Mouse (Mus musculus) heart, embryonic 15.5 days (tissue): Measurements from ENCODE around the gene Clrn2. TPM values are rescaled to one million over a fixed set of nuclear protein-coding genes. Genes with fewer than 3 reads are reported as not detected.
"Not testable (repeated sequence)": the region's sequence is repeated elsewhere in the genome, so short reads cannot be mapped to it uniquely, and the experiment has no call there.

Source experiments
- ATAC-seq: fragments of 200-750 bp; cut with Nextera tagmentation; replicated peaks from 2 replicates; pipeline ENCODE4 v1.8.0; 2017; ENCODE audit warnings: low read depth, moderate TSS enrichment; ENCODE audit not compliant: insufficient number of reproducible peaks, insufficient read depth, low FRiP score
- H3K27ac ChIP-seq: fragments of 300-500 bp; sonication (generic); 2 replicates; pipeline ENCODE4 v1.5.1; 2015; ENCODE audit warnings: mild to moderate bottlenecking, inconsistent platforms
- H3K27me3 ChIP-seq: fragments of 300-500 bp; sonication (generic); 2 replicates; pipeline ENCODE4 v1.6.1; 2015; ENCODE audit warnings: inconsistent platforms
- H3K36me3 ChIP-seq: fragments of 300-500 bp; sonication (generic); 2 replicates; pipeline ENCODE4 v1.6.1; 2015; ENCODE audit warnings: mild to moderate bottlenecking, inconsistent platforms
- H3K4me1 ChIP-seq: fragments of 300-500 bp; sonication (generic); replicated peaks from 2 replicates; pipeline ENCODE4 v1.6.1; 2015; ENCODE audit warnings: inconsistent platforms
- H3K4me2 ChIP-seq: fragments of 300-500 bp; sonication (generic); 2 replicates; pipeline ENCODE4 v1.6.1; 2015; ENCODE audit warnings: inconsistent platforms, mild to moderate bottlenecking, moderate library complexity
- H3K4me3 ChIP-seq: fragments of 300-500 bp; sonication (generic); 2 replicates; pipeline ENCODE4 v1.5.1; 2015; ENCODE audit warnings: mild to moderate bottlenecking, inconsistent platforms
- H3K9ac ChIP-seq: fragments of 300-500 bp; sonication (generic); 2 replicates; pipeline ENCODE4 v1.6.1; 2015; ENCODE audit warnings: mild to moderate bottlenecking, inconsistent platforms
- H3K9me3 ChIP-seq: fragments of 300-500 bp; sonication (generic); replicated peaks from 2 replicates; pipeline ENCODE4 v1.6.1; 2016; ENCODE audit warnings: inconsistent platforms
- WGBS: fragments of 180-500 bp; shearing (Covaris S2); methylation state at CpG from one replicate; pipeline ENCODE4 v1.1.7; 2015; ENCODE audit warnings: mixed read lengths; 5-methylcytosine and 5-hydroxymethylcytosine counted together
- polyA plus RNA-seq: library from polyadenylated mRNA; unstranded; fragments of >200 nt; fragmentation: Nextera tagmentation; extraction: Ambion mirVana; gene quantifications from 2 replicates; pipeline ENCODE4 v1.2.1, GENCODE M21; 2015

The Clrn2 gene
- polyA plus RNA-seq: not detected in 2 replicates

DNA sequence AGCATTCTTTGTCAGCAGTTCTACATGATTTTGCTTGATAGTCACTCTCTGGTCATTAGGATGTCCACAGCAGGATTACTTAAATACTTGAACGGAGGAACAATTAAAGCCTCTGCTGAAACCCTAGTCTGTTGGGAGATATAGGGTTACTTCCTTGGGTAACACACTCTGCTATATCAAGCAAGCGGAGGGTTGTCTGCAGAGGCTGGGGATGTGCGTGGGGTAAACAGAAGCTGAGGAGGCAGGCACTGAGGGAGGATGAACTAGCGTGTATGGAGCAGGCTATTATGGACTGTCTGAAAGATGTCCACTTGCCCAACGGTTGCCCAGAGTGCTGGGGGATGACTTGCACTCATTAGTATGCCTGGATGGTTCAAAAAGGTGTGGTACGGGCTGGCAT, at the start of gene Clrn2:
Gene Clrn2, plus strand, starts transcription at position 301 of the 400 bp plus-strand sequence.
- no peak within 1 kb of the TSS for H3K9ac ChIP-seq
- no peak within 1 kb of the TSS for H3K4me2 ChIP-seq
- no peak within 1 kb of the TSS for H3K4me3 ChIP-seq
- no peak within 1 kb of the TSS for H3K27ac ChIP-seq
- no peaks in the 10 kb centered on the region for H3K36me3 ChIP-seq
- no peak for ATAC-seq
- H3K9me3 ChIP-seq: no peaks in the 10 kb centered on the region
- WGBS: 63% methylated on average over 6 of the region's 6 CpGs
- H3K4me1 ChIP-seq: peaks cover 14% of the 10 kb centered on the region
- no peaks in the 10 kb centered on the region for H3K27me3 ChIP-seq

DNA sequence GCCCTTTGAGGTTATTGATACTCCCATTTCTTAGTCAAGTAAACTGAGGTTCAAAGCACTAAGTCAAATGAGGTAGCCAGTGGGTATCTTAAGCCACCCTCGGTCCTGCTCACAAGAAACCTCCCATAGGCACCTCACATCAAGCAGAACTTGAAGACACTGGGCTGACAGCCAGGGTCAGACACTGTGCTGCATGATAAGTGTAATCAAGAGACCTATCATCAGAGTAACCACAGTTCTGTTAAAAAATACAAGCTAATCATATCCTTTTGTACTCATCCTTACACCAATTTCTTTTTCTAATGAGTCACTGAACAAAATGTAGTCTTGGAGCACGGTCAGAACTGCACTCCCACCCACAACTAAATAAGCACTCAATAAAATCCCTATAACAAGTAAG, 47.4 kb upstream of the Clrn2 start:
- H3K9me3 ChIP-seq: no peaks in the 10 kb centered on the region
- no peak for ATAC-seq
- no peak overlapping the region for H3K9ac ChIP-seq
- H3K4me2 ChIP-seq: no peak overlapping the region
- no peaks in the 10 kb centered on the region for H3K4me1 ChIP-seq
- no peak overlapping the region for H3K27ac ChIP-seq
- no peak overlapping the region for H3K4me3 ChIP-seq
- H3K27me3 ChIP-seq: peaks cover 3% of the 10 kb centered on the region; the same call in 1 of the 2 replicates
- WGBS: 59% methylated on average over 2 of the region's 2 CpGs
- no peaks in the 10 kb centered on the region for H3K36me3 ChIP-seq

DNA sequence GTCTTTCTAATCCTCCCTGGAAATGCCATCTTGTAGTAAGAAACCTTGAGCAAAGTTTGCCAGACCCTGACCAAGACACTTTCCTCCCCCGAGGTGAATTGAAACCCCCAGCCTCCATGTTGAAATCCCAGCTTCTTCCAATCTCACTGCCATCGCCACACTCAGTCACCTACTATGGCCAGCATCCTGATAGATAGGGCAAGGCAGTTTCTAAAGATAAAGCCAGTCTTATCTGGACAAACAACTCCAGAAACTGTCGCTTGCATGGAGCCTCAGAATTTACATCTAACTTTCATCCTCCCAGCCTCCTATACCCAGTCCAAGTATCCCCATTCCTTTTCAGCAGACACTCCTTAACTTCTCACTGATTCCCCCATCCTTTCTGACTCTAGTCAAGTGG, 37.1 kb upstream of the Clrn2 start:
- WGBS: 64% methylated on average over 3 of the region's 3 CpGs
- H3K4me3 ChIP-seq: no peak overlapping the region
- no peak for ATAC-seq
- H3K4me1 ChIP-seq: no peaks in the 10 kb centered on the region
- H3K36me3 ChIP-seq: no peaks in the 10 kb centered on the region
- H3K9ac ChIP-seq: no peak overlapping the region
- H3K4me2 ChIP-seq: no peak overlapping the region
- no peaks in the 10 kb centered on the region for H3K27me3 ChIP-seq
- H3K9me3 ChIP-seq: no peaks in the 10 kb centered on the region
- H3K27ac ChIP-seq: no peak overlapping the region

DNA sequence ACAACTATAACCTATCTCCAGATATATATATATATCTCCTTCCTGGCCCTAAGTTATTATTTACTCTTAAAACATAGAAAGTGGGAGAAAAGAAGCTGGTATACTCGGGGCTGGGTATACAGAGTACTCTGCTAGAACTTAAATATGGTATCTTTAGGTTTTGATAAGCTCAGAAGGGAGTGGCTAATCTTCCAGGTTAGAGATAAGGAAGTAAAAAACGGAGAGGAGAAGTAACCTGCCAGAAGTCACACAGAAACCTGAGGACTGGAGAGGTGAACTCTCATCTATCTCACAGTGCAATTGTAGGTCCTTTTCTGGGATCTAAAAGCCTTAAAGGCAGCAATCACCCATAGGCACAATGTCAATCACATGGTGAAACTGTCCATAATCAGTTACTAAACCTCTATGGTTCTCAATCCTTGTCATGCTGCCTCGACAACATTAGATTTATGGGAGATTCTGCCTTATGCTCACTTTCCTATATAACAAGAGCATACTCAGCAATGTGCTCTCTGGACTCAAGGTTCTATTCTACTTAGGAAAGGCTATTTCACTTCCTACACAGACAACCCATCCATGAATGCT, 35.6 kb upstream of the Clrn2 start:
- Histone ChIP-seq H3K27ac (no peak overlapping the region), H3K4me1 (no peaks in the 10 kb centered on the region; the same call in 1 of the 2 replicates), H3K4me2 (no peak overlapping the region), H3K9ac (no peak overlapping the region), H3K36me3 (no peaks in the 10 kb centered on the region), H3K9me3 (no peaks in the 10 kb centered on the region), H3K4me3 (no peak overlapping the region), H3K27me3 (no peaks in the 10 kb centered on the region)
- no peak for ATAC-seq
- WGBS: 51% methylated on average over 3 of the region's 3 CpGs

DNA sequence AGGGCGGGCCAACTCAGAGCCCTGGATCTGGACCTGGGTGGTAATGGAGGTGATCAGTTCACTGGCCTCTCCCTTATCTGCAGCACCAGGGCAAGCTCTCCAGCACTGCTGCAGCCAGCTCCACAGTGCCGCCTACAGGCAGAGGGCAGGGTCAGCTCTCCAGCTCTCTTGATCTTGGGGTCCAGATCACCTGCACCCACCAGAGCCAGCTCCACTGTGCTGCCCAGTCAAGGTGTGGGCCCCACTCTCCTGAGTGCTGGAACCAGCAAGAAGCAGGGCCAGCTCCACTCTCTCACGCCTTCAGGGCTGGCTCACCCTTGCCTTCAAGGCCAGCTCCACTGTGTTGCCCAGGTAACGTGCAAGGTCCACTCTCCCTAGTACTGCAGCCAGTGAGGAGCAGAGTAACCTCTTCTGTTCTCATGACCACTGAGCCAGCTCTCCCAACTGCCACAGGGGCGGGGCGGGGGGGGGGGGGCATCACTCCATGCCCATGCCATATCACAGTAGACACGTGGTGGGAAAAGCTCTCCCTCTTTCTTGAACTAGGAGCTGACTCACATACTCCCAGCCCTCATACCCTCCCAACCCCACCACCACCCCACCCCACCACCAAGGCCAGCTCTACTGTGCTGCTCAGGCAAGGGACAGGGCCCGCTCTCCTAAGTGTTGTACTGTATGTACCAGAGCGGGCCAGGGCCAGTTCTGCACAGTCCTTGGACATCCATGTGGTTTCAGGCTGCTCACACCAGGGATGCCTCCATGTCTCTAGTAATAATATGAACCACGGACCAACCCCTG, 33.5 kb upstream of the Clrn2 start:
- no peak overlapping the region for H3K4me3 ChIP-seq
- no peak overlapping the region for H3K4me2 ChIP-seq
- WGBS: 76% methylated on average over 10 of the region's 10 CpGs
- H3K36me3 ChIP-seq: no peaks in the 10 kb centered on the region
- ATAC-seq: 0 out of 2 replicates have a peak, but pooled peaks have one; percentile 10
- no peaks in the 10 kb centered on the region for H3K27me3 ChIP-seq
- no peak overlapping the region for H3K9ac ChIP-seq
- H3K9me3 ChIP-seq: no peaks in the 10 kb centered on the region
- no peaks in the 10 kb centered on the region; the same call in 1 of the 2 replicates for H3K4me1 ChIP-seq
- H3K27ac ChIP-seq: no peak overlapping the region

DNA sequence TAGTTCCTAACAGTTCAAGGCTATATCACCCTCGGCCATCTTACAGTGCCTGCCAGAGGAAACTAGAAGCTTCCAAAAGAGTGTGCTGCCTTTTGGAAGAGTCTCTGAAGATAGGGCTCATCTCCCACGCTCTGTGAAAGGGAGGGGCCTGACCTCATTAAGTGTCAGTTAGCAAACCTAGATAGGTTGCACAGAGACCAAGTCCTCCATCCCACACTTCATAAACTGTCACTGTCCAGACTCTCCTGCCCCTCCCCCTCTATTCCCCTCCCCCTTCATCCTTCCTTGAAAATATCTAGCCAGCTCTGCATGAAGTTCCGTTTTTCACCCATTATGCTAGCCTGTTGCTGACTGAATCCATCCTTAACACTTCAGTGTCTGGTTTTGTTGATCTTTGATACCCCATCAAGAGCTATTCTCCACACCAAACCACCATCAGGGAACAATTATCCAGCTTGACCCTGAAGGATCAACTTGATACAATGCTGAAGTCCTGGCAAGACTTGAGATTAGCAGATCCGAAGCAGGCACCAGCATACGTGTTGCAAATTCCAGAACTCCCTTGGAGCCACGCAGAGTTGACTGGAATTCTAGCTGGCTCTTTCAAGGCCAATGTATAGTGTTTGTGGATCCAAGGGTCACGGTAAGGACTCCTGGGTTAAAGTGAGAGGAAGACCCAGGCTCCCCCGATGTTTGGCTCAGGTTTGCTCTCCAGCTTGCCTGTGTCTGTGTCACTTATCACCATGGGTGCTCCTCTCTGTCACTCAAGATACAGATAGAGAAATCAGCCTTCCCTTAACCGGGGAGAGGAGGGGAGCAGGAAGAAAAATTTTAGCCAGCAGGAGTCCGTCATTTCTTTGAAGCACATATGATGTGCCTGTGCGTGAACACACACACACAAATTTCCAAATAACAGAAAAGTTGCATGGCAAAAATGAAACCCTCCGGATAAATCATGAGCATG, 31.4 kb upstream of the Clrn2 start:
- H3K4me3 ChIP-seq: no peak overlapping the region
- no peaks in the 10 kb centered on the region for H3K36me3 ChIP-seq
- H3K27ac ChIP-seq: no peak overlapping the region
- H3K4me2 ChIP-seq: no peak overlapping the region
- H3K4me1 ChIP-seq: no peaks in the 10 kb centered on the region; the same call in 1 of the 2 replicates
- ATAC-seq: no peak
- WGBS: 40% methylated on average over 12 of the region's 12 CpGs
- no peak overlapping the region for H3K9ac ChIP-seq
- no peaks in the 10 kb centered on the region for H3K27me3 ChIP-seq
- H3K9me3 ChIP-seq: no peaks in the 10 kb centered on the region

DNA sequence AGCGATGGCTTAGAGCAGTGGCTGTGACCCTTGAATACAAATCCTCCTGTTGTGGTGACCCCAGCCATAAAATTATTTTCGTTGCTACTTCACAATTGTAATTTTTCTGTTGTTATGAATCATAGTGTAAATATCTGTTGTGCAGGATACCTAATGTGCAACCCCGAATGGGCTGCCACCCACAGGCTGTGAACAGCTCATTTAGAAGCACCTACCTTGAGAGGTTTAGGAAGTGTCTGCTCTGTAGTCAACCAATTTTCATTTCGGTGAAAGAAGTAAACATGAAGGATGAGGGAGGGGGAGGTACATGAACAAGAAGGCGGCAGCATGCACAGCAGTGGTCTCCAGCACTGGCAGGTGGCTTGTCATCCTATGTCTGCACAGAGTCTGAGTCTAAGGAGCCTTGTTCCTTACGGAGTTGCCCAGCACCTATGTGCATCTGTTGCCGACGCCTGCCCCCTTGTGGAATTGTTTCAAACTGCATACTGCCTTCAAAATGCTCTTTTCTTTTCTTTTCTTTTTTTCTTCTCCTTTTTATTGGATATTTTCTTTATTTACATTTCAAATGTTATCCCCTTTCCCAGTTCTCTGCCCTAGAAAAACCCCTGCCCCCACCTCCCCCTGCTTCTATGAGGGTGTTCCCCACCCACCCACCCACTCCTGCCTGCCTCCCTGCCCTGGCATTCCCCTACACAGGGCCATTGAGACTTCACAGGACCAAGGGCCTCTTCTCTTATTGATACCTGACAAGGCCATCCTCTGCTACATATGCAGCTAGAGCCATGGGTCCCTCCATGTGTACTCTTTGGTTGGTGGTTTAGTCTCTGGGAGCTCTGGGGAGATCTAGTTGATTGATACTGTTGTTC, 29.3 kb upstream of the Clrn2 start:
- Histone ChIP-seq H3K4me2 (no peak overlapping the region), H3K9me3 (no peaks in the 10 kb centered on the region), H3K27me3 (no peaks in the 10 kb centered on the region), H3K36me3 (no peaks in the 10 kb centered on the region), H3K9ac (no peak overlapping the region), H3K4me3 (no peak overlapping the region), H3K4me1 (no peaks in the 10 kb centered on the region; the same call in 1 of the 2 replicates), H3K27ac (no peak overlapping the region)
- 40% methylated on average over 8 of the region's 8 CpGs for WGBS
- ATAC-seq: no peak

DNA sequence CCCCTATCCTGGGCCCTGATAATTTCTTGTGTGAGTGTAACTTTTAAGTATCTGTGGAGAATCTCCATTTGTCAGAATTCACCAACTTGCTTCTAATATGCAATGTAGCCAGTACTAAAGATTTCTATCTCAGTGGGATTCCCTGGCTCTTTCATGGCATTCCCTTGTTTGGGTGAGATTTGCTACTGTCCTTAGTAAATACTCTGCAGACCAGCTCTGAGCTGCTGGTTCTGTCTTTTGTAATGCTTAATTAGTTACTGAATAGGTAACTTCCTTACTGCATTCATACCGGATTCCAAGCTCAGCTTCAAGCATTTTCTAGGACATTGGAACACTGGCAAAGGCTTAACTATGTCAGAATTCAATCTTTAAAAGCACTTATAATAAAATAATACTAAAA, 27.8 kb upstream of the Clrn2 start:
- not testable (repeated sequence) for H3K27me3 ChIP-seq, H3K4me2 ChIP-seq, ATAC-seq, H3K9ac ChIP-seq, H3K4me3 ChIP-seq, H3K36me3 ChIP-seq, H3K27ac ChIP-seq, H3K4me1 ChIP-seq, H3K9me3 ChIP-seq
- 60% methylated on average over 1 of the region's 1 CpGs for WGBS

DNA sequence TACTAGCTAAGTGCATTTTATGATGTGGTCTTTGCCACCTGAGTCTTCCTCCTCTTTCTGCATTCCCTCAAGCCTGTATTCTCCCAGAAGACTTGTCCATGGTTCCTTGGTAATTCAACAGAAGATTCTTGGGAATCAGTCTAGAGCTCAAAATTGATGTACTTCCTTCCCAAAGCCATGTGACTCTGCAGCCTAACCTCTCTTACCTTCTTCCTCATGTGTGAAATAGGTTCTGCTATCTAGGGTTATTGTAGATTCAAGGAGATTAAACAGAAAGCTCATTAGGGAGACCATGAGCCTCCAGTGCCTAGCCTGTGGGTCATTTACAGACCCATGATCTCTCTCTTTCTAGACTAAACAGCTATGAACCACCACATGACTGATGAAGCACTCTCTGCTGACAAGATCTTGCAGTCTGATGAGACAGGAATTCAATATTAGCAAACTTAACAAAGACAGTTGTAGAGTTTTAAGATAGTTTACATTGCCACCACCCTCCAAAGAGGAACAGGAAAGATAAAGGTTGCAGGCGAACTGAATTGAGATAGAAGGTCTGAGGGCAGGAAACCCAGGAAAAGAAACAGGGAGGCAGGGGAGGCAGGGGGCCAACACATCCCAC, 27.0 kb upstream of the Clrn2 start:
- Histone ChIP-seq H3K36me3 (no peaks in the 10 kb centered on the region), H3K4me3 (no peak overlapping the region), H3K27ac (no peak overlapping the region), H3K4me2 (no peak overlapping the region), H3K27me3 (no peaks in the 10 kb centered on the region), H3K4me1 (no peaks in the 10 kb centered on the region; the same call in 1 of the 2 replicates), H3K9me3 (no peaks in the 10 kb centered on the region), H3K9ac (no peak overlapping the region)
- no peak for ATAC-seq
- 42% methylated on average over 1 of the region's 1 CpGs for WGBS

DNA sequence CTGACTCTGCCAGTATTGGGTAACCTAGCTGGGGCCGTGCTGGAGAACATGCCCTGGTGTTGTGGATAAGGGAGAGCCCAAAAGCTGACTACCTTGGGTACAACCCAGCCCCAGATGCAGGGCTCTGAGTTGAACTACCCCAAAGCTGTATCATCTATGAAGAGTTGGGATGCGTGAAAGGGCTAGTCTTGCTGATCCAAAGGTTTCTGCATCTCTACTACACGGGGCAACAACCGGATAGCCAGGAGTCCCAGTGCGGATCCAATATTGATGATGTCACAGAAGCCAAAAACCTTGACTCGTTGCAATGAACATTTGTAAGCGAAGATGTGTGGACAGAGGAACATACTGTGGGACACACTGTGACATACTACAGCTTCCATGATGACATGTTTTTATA, 25.7 kb upstream of the Clrn2 start:
- Histone ChIP-seq H3K9me3 (no peaks in the 10 kb centered on the region), H3K27ac (no peak overlapping the region), H3K9ac (no peak overlapping the region), H3K27me3 (no peaks in the 10 kb centered on the region), H3K4me1 (no peaks in the 10 kb centered on the region), H3K4me2 (no peak overlapping the region), H3K4me3 (no peak overlapping the region), H3K36me3 (peaks cover 4% of the 10 kb centered on the region; the same call in 1 of the 2 replicates)
- ATAC-seq: no peak
- WGBS: 94% methylated on average over 7 of the region's 7 CpGs
